Mouse (Mus musculus): Measurements from ENCODE around the gene Sfpq. TPM values are rescaled to one million over a fixed set of nuclear protein-coding genes. Genes with fewer than 3 reads are reported as not detected.

The Sfpq gene
- total and polyA plus RNA-seq, 3 experiments = 146 to 560 (median 170) TPM

- peak; percentile 66 for TF ChIP-seq ZNF384 (IDR thresholded peaks at IDR 0.05; ENCODE audit: low read depth, low read length)
- TF ChIP-seq SMC3 (IDR thresholded peaks at IDR 0.05; ENCODE audit: low read depth, low read length) = 0 out of 2 replicates have a peak, but pooled peaks have one; percentile 4
- peak in 1 of 2 experiments; percentile 34; a peak in 1 of 4 replicates for TF ChIP-seq CTCF (conservative IDR thresholded peaks at IDR 0.05 in 1 of 2, IDR thresholded peaks at IDR 0.05 in 1 of 2; ENCODE audit: low read depth in 2 of 2, low read length in 2 of 2)
- TF ChIP-seq POLR2A (IDR thresholded peaks at IDR 0.05; ENCODE audit: low read depth, low read length) = no peak
- in situ Hi-C loops (cut with MboI; ENCODE audit: low pct_ligation_motif_present, low pct_unique_long_range_greater_than_20kb, low sequenced_read_pairs) (no loop called here), dilution Hi-C loops (cut with MboI; ENCODE audit: extremely low pct_ligation_motif_present, extremely low pct_unique_long_range_greater_than_20kb, low sequenced_read_pairs) (no loop called here)
- Histone ChIP-seq H3K27ac (ENCODE audit: insufficient read depth, low read depth) (no peak overlapping the region), H3K4me2 (ENCODE audit: insufficient read depth, low read depth, poor library complexity, severe bottlenecking) (no peak overlapping the region), H3K9ac (ENCODE audit: insufficient read depth, low read depth) (no peak overlapping the region), H3K9me3 (replicated peaks; ENCODE audit: low read length) (no peaks in the 10 kb centered on the region), H3K27me3 (replicated peaks) (no peaks in the 10 kb centered on the region), H3K4me1 (ENCODE audit: control insufficient read depth in 1 of 2, insufficient read depth in 2 of 2) (peaks cover 0 to 10% of the 10 kb centered on the region in 2 experiments; a peak in 1 of 4 replicates), H3K4me3 (replicated peaks in 1 of 3; ENCODE audit: low read depth in 2 of 3, low read length in 2 of 3, poor library complexity in 1 of 3) (no peak overlapping the region), H3K79me2 (replicated peaks; ENCODE audit: control insufficient read depth, extremely low read depth, insufficient read depth, poor library complexity, severe bottlenecking) (peaks cover 4% of the 10 kb centered on the region; the same call in 1 of the 2 replicates), H3K36me3 (replicated peaks in 1 of 2; ENCODE audit: control insufficient read depth in 1 of 2, insufficient read depth in 1 of 2, low read length in 1 of 2) (peaks cover 24 to 62% of the 10 kb centered on the region in 2 experiments)
- DNase-seq (ENCODE audit: extremely low read depth) = no peak
These were observed 18.9 kb downstream of the Sfpq start for GRCm38 (mm10) chr4:127039871-127040483.

- H3K27me3 ChIP-seq (replicated peaks) = no peaks in the 10 kb centered on the region
- peaks cover 0 to 10% of the 10 kb centered on the region in 2 experiments; a peak in 1 of 4 replicates for H3K4me1 ChIP-seq (ENCODE audit: control insufficient read depth in 1 of 2, insufficient read depth in 2 of 2)
- no peak overlapping the region for H3K4me3 ChIP-seq (replicated peaks in 1 of 3; ENCODE audit: low read depth in 2 of 3, low read length in 2 of 3, poor library complexity in 1 of 3)
- dilution Hi-C loops (cut with MboI; ENCODE audit: extremely low pct_ligation_motif_present, extremely low pct_unique_long_range_greater_than_20kb, low sequenced_read_pairs) = no loop called here
- peaks cover 16 to 62% of the 10 kb centered on the region in 2 experiments for H3K36me3 ChIP-seq (replicated peaks in 1 of 2; ENCODE audit: control insufficient read depth in 1 of 2, insufficient read depth in 1 of 2, low read length in 1 of 2)
- in situ Hi-C loops (cut with MboI; ENCODE audit: low pct_ligation_motif_present, low pct_unique_long_range_greater_than_20kb, low sequenced_read_pairs) = no loop called here
- no peaks in the 10 kb centered on the region; the same call in 1 of the 2 replicates for H3K79me2 ChIP-seq (replicated peaks; ENCODE audit: control insufficient read depth, extremely low read depth, insufficient read depth, poor library complexity, severe bottlenecking)
- no peaks in the 10 kb centered on the region for H3K9me3 ChIP-seq (replicated peaks; ENCODE audit: low read length)
- no peak overlapping the region for H3K9ac ChIP-seq (ENCODE audit: insufficient read depth, low read depth)
- no peak overlapping the region for H3K27ac ChIP-seq (ENCODE audit: insufficient read depth, low read depth)
- DNase-seq (ENCODE audit: extremely low read depth) = peak; percentile 40
- no peak for TF ChIP-seq MAZ (IDR thresholded peaks at IDR 0.05; ENCODE audit: low read depth, low read length)
- no peak for TF ChIP-seq RCOR1 (conservative IDR thresholded peaks at IDR 0.05; ENCODE audit: low read depth, low read length)
- no peak for TF ChIP-seq ETS1 (conservative IDR thresholded peaks at IDR 0.05; ENCODE audit: low read depth, low read length)
- no peak for TF ChIP-seq NRF1 (IDR thresholded peaks at IDR 0.05; ENCODE audit: low read depth, low read length)
- no peak for TF ChIP-seq CTCF (conservative IDR thresholded peaks at IDR 0.05 in 1 of 2, IDR thresholded peaks at IDR 0.05 in 1 of 2; ENCODE audit: low read depth in 2 of 2, low read length in 2 of 2)
- TF ChIP-seq POLR2A (IDR thresholded peaks at IDR 0.05; ENCODE audit: low read depth, low read length) = no peak
- no peak for TF ChIP-seq KAT2A (IDR thresholded peaks at IDR 0.05; ENCODE audit: insufficient replicate concordance, low read length)
- TF ChIP-seq JUND (conservative IDR thresholded peaks at IDR 0.05; ENCODE audit: low read depth, low read length) = no peak
- TF ChIP-seq MXI1 (IDR thresholded peaks at IDR 0.05; ENCODE audit: low read depth, low read length) = no peak
- TF ChIP-seq ZKSCAN1 (IDR thresholded peaks at IDR 0.05; ENCODE audit: borderline replicate concordance, low read depth, low read length) = no peak
- no peak overlapping the region for H3K4me2 ChIP-seq (ENCODE audit: insufficient read depth, low read depth, poor library complexity, severe bottlenecking)
These were observed 22.4 kb downstream of the Sfpq start for GRCm38 (mm10) chr4:127043540-127043939.

GRCm38 (mm10) chr4:127051121-127051520 is 30.0 kb downstream of the Sfpq start:
- H3K27ac ChIP-seq (ENCODE audit: insufficient read depth, low read depth) = no peak overlapping the region
- peaks cover 39 to 84% of the 10 kb centered on the region in 2 experiments for H3K36me3 ChIP-seq (replicated peaks in 1 of 2; ENCODE audit: control insufficient read depth in 1 of 2, insufficient read depth in 1 of 2, low read length in 1 of 2)
- H3K27me3 ChIP-seq (replicated peaks) = no peaks in the 10 kb centered on the region
- H3K4me2 ChIP-seq (ENCODE audit: insufficient read depth, low read depth, poor library complexity, severe bottlenecking) = no peak overlapping the region
- dilution Hi-C loops (cut with MboI; ENCODE audit: extremely low pct_ligation_motif_present, extremely low pct_unique_long_range_greater_than_20kb, low sequenced_read_pairs) = no loop called here
- no peaks in the 10 kb centered on the region for H3K4me1 ChIP-seq (ENCODE audit: control insufficient read depth in 1 of 2, insufficient read depth in 2 of 2)
- peaks cover 3% of the 10 kb centered on the region; the same call in 1 of the 2 replicates for H3K79me2 ChIP-seq (replicated peaks; ENCODE audit: control insufficient read depth, extremely low read depth, insufficient read depth, poor library complexity, severe bottlenecking)
- H3K9ac ChIP-seq (ENCODE audit: insufficient read depth, low read depth) = no peak overlapping the region
- no peaks in the 10 kb centered on the region for H3K9me3 ChIP-seq (replicated peaks; ENCODE audit: low read length)
- H3K4me3 ChIP-seq (replicated peaks in 1 of 3; ENCODE audit: low read depth in 2 of 3, low read length in 2 of 3, poor library complexity in 1 of 3) = no peak overlapping the region
- TF ChIP-seq MAX (IDR thresholded peaks at IDR 0.05; ENCODE audit: low read length) = no peak
- TF ChIP-seq USF2 (conservative IDR thresholded peaks at IDR 0.05; ENCODE audit: low read depth, low read length) = no peak
- TF ChIP-seq ELF1 (IDR thresholded peaks at IDR 0.05; ENCODE audit: low read depth, low read length) = no peak
- TF ChIP-seq UBTF (IDR thresholded peaks at IDR 0.05; ENCODE audit: low read depth, low read length) = no peak
- no peak for TF ChIP-seq POLR2AphosphoS2 (IDR thresholded peaks at IDR 0.05; ENCODE audit: low read depth, low read length)
- no peak for TF ChIP-seq IRF4 (IDR thresholded peaks at IDR 0.05; ENCODE audit: low read depth, low read length)
- TF ChIP-seq CHD1 (IDR thresholded peaks at IDR 0.05; ENCODE audit: low read depth, low read length) = no peak
- no peak for TF ChIP-seq MAFK (IDR thresholded peaks at IDR 0.05; ENCODE audit: insufficient replicate concordance, low read length)
- no peak for TF ChIP-seq RAD21 (IDR thresholded peaks at IDR 0.05; ENCODE audit: low read depth, low read length)
- TF ChIP-seq CHD2 (IDR thresholded peaks at IDR 0.05; ENCODE audit: low read length) = no peak
- no peak for TF ChIP-seq TCF12 (IDR thresholded peaks at IDR 0.05; ENCODE audit: low read depth, low read length)
- TF ChIP-seq KAT2A (IDR thresholded peaks at IDR 0.05; ENCODE audit: insufficient replicate concordance, low read length) = no peak
- DNase-seq (ENCODE audit: extremely low read depth) = no peak
- in situ Hi-C loops (cut with MboI; ENCODE audit: low pct_ligation_motif_present, low pct_unique_long_range_greater_than_20kb, low sequenced_read_pairs) = no loop called here
